Mouse (Mus musculus): ENCODE measurements around the gene Sh2d3c.

The Sh2d3c gene

GRCm38 (mm10) chr2:32722046-32722445 lies 1.2 kb downstream of the Sh2d3c start:
- no peak for ATAC-seq (ENCODE audit: insufficient number of reproducible peaks, low FRiP score, low TSS enrichment)

GRCm38 (mm10) chr2:32722581-32722980 lies 1.7 kb downstream of the Sh2d3c start:
- no peak for ATAC-seq (ENCODE audit: insufficient number of reproducible peaks, low FRiP score, low TSS enrichment)

- ATAC-seq (ENCODE audit: insufficient number of reproducible peaks, low FRiP score, low TSS enrichment) = no peak
These were observed 3.3 kb downstream of the Sh2d3c start for GRCm38 (mm10) chr2:32724149-32724548.

DNA sequence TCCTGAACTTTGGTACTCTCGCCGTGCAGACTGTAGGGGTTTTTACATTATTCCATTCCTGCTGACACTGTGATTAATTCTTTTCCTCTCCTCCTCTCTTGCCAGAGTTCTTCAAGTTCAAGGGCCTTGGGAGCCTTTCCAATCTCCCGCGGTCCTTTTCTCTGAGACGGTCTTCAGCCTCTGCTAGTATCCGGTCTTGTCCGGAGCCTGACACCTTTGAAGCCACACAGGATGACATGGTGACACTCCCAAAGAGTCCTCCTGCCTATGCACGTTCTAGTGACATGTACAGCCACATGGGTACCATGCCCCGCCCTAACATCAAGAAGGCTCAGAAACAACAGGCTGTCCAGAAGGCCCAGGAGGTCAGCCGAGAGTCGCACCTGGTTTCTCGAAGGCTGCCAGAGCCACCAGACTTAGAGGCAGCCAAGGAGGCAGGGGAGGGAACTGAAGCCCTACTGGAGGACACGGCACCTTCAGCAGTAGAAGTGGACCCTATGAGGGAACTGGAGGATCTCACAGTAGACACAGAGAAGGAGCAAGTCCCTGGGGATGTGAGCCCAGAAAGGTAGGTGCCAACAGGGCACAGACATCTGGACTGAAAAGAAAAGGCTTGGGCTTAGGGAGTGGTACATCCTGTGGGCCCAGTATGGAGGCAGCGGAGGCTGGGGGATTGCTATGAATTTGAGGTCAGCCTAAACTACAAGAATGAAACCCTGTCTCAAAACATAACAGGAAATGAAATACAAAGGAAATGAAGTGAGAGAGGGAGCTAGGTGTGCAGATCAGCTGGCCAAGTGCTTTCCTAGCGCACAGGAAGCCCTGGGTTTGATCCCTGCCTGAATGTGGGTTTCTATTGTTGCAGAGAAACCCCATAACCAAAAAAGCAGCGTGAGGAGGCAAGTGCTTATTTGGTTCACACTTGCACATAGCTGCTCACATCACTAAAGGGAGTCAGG lies 4.3 kb downstream of the Sh2d3c start:
- ATAC-seq (ENCODE audit: insufficient number of reproducible peaks, low FRiP score, low TSS enrichment) = no peak

GRCm38 (mm10) chr2:32727435-32727834 lies 6.6 kb downstream of the Sh2d3c start:
- peak; percentile 97 for ATAC-seq (ENCODE audit: insufficient number of reproducible peaks, low FRiP score, low TSS enrichment)

DNA sequence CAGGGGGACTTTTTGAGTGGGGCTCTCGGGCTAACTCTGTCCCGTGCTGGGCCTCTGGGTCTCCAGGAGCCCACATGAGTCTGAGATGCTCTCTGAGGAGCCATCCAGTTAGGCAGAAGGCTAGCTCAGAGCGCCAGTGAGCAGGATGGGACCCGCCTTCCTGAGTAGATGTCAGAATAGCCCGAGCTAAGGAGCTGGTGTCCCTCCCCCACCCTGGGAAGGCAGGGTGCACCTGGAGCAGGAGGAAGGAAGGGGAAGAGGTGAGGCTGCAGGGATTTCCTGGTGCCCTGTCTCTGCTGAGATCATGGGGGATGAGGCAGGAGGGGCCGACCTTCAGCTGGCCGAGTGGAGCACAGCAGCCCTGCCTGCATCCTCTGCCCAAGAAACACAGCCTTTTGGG lies 7.6 kb downstream of the Sh2d3c start:
- no peak for ATAC-seq (ENCODE audit: insufficient number of reproducible peaks, low FRiP score, low TSS enrichment)

DNA sequence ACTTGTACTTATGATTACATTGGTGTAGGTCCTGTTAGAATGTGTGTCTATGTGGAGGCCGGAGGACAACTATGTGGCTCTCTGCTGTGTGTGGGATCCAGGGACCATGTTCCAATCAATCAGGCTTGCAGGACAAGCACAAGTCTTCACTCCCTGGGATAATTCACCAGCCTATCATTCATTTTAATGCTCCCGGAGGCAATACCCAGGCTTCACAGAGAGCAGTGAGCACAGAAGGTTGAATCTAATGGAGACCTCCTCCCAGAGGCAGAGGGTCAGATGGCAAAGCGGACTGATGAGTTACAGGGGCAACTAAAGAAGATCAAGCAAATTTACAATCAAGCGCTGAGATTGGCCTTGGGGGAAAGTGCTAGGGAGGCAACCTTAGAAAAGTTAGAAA lies 8.7 kb downstream of the Sh2d3c start:
- ATAC-seq (ENCODE audit: insufficient number of reproducible peaks, low FRiP score, low TSS enrichment) = no peak

- ATAC-seq (ENCODE audit: insufficient number of reproducible peaks, low FRiP score, low TSS enrichment) = no peak
These were observed 10.0 kb downstream of the Sh2d3c start for GRCm38 (mm10) chr2:32730854-32731253.

GRCm38 (mm10) chr2:32731911-32732310 lies 11.1 kb downstream of the Sh2d3c start:
- no peak for ATAC-seq (ENCODE audit: insufficient number of reproducible peaks, low FRiP score, low TSS enrichment)

- ATAC-seq (ENCODE audit: insufficient number of reproducible peaks, low FRiP score, low TSS enrichment) = no peak
These were observed 11.8 kb downstream of the Sh2d3c start for GRCm38 (mm10) chr2:32732695-32733094.

DNA sequence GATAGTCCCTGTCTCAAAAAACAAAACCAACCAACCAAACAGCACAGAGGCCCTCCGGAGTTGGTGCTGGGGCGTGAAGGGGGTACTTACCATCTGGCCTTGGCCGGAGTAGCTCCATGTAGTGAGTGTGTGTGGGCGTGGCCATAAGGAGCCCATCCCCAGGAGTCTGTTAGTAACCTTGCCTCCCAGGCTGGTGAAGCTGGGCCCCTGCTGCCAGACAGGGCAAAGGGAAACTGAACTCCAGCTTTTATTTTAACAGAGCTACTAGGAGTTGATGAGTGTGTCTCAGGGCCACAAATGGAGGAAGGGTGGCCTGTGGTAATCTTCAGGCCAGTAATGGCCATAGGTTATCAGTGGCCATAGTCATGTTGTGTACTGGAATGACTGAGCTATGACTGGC lies 13.6 kb downstream of the Sh2d3c start:
- no peak for ATAC-seq (ENCODE audit: insufficient number of reproducible peaks, low FRiP score, low TSS enrichment)

- ATAC-seq (ENCODE audit: insufficient number of reproducible peaks, low FRiP score, low TSS enrichment) = no peak
These were observed 14.1 kb downstream of the Sh2d3c start for GRCm38 (mm10) chr2:32734933-32735332.

DNA sequence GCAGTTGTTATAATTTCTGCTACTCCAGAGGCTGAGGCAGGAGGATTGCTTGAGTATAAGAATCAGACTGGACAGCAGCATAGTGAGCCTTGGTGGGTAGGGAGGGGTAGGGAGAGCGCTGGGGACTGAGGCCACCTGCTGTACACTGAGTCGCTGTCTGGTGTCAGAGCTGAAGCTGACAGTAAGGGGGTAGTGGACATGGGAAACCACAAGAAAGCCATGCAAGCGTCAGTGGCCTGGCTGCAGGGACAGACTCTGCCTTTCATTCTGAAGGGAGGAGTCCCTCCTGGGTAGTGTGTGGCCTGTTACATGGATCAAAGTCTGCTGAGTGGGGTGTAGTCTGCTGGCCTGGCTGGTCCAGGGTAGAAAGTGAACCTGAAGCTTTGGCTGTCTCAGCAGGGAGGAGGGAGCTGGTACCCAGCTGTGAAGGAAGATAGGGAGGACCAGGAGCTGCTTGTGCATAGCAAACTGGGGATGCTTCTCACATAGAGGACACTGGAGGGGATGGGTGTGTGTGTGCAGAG lies 15.5 kb downstream of the Sh2d3c start:
- no peak for ATAC-seq (ENCODE audit: insufficient number of reproducible peaks, low FRiP score, low TSS enrichment)

- no peak for ATAC-seq (ENCODE audit: insufficient number of reproducible peaks, low FRiP score, low TSS enrichment)
These were observed 16.2 kb downstream of the Sh2d3c start for GRCm38 (mm10) chr2:32737008-32737407.

DNA sequence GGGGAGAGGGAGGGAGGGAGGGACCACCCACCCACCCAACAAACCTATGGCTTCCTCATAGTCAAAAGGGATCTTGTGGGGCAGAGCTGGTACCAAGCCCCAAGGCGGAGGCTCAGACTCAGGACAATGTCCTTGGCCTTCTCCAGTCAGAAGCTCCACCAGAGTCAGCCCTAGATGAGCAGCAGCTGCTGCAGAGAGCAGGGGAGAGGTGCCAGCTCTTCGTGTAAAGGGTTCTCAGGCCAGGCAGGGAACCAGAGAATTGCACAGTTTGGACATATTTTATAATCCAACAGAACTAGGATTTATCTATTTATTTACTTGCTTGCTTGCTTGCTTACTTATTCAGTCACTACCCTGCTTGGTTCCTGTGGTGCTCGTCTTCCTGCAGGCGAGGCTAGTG lies 18.5 kb downstream of the Sh2d3c start:
- no peak for ATAC-seq (ENCODE audit: insufficient number of reproducible peaks, low FRiP score, low TSS enrichment)

DNA sequence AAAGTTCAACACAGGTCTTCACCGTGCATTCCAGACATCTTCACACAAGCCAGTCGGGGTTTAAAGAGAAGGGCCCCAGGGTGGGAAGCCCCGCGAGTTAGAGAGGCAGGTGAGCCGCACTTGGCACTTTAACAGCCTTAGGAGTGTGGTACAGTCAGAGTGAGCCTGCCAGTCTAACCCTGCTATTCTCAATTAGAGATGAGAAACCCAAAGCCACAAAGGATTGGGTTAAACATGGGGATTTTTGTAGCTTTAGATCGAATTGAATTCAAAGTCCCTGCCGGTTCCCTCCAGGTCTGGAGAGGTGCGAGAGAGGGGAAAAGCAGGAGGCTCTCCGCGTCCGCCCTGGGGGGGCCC lies 20.0 kb downstream of the Sh2d3c start, which contains the start of gene 6330409D20Rik:
Gene 6330409D20Rik, minus strand, starts transcription at position 101 of the 357 bp plus-strand sequence.
- no peak for ATAC-seq (ENCODE audit: insufficient number of reproducible peaks, low FRiP score, low TSS enrichment)

DNA sequence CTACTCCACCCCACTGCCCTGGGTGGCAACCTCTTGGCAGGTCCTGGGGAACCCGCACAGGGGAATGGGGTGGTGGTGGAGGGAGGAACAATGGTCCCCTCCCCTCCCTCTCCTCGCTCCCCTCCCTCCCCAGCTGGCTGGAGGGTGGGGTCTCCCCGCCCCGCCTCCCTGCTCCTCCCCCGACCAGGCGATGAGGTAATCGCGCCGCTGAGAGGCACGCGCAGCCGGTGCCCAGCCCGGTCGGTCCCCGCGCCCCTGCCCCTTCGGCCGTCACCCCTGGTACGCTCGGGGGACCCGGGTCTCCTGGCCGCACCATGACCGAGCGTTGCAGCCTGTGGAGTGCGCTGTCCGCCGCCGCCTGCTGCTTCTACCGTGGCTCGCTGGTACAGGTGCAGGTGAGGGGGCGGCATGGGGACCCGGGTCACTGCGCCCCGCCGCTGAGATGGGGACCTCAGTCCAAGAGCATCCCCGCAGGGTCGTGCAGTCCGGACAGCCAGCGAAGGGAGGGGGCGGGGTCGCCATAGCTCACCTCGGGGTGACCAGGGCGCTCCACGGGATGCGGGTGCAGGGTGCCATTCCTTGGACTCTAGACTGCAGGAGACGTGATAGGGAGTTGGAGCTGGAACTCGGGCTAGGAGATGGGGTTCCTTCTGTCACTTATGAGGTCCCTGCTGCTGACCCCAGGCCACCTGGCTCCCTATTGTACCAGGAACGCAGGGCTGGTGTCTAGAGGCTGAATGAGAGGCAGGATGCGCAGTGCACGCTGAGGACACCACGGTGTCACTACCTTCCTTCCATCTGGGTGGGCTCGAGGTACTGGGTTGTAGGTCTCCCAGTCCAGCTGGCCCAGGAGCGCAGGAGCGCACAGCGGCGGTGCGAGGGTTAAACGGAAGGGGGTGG lies 20.7 kb downstream of the Sh2d3c start:
- ATAC-seq (ENCODE audit: insufficient number of reproducible peaks, low FRiP score, low TSS enrichment) = no peak; the same call in 1 of the 2 replicates

GRCm38 (mm10) chr2:32742173-32742531 lies 21.3 kb downstream of the Sh2d3c start:
- peak; percentile 91 for ATAC-seq (ENCODE audit: insufficient number of reproducible peaks, low FRiP score, low TSS enrichment)

- no peak for ATAC-seq (ENCODE audit: insufficient number of reproducible peaks, low FRiP score, low TSS enrichment)
These were observed 23.6 kb downstream of the Sh2d3c start for GRCm38 (mm10) chr2:32744272-32744982.

DNA sequence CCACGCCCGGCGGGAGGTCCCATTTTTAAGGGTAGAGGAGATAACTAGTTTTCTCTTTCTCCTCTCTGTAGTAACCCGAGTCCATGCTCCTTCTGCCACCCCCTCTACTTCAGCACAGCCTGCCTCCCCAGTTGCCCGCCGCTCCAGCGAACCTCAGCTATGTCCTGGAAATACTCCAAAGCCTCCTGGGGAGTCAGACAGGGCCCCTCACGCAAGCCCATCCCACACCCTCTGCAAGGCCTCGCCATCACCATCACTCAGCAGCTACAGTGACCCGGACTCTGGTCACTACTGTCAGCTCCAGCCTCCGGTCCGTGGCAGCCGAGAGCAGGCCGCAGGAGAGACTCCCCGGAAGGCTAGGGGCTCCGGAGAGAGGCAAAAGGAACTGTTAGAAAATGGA lies 28.2 kb downstream of the Sh2d3c start:
- no peak for ATAC-seq (ENCODE audit: insufficient number of reproducible peaks, low FRiP score, low TSS enrichment)

Measured in cerebellum, adult (tissue).